ENCODE assay signal across 25 mouse cellular contexts in genomic region chr3:133523191-133523590, GRCm38 (mm10). TPM values are rescaled to one million over a fixed set of nuclear protein-coding genes. Genes with fewer than 3 reads are reported as not detected.
DNase-seq lines count a peak whose midpoint lies in the region; ATAC-seq and TF ChIP-seq lines count a peak whose summit lies in the region.
"Had no signal": no experiment of that assay in that cellular context is flagged by ENCODE, and none has a peak within 500 bp of the region (broad histone marks: within the 10 kb centered on the region; RNA-seq: fewer than 3 reads in every experiment).

No protein-coding gene starts in this region.

- H3K4me3 ChIP-seq in heart, embryonic 11.5 days (ENCODE audit: low read depth, low read length): no peak overlapping the region
- H3K4me3 ChIP-seq in E14TG2a.4 (replicated peaks; ENCODE audit: low read length) (peak overlapping the region; percentile 23; the same call in 1 of the 2 replicates), MEL (ENCODE audit: control insufficient read depth in 1 of 2, insufficient read depth in 1 of 2, low read depth in 2 of 2, low read length in 2 of 2) (no peak overlapping the region)
- no peak overlapping the region for H3K4me3 ChIP-seq in hindbrain, embryonic 11.5 days (ENCODE audit: low read depth, low read length)
- H3K4me3 ChIP-seq: embryonic facial prominence, embryonic 12.5 days; embryonic facial prominence, embryonic 15.5 days; heart, embryonic 13.5 days; hindbrain, embryonic 13.5 days; intestine, embryonic 15.5 days had no signal

- peak; percentile 81 to 90 for TF ChIP-seq EP300 in MEL (IDR thresholded peaks at IDR 0.05; ENCODE audit: low read depth in 1 of 2, low read length in 2 of 2)

- peaks cover 4% of the 10 kb centered on the region; the same call in 1 of the 2 replicates for H3K4me1 ChIP-seq in heart, embryonic 11.5 days (ENCODE audit: control insufficient read depth, insufficient read depth, low read length)
- peaks cover 94% of the 10 kb centered on the region for H3K4me1 ChIP-seq in E14TG2a.4 (replicated peaks; ENCODE audit: low read depth, low read length)
- H3K4me1 ChIP-seq in MEL (ENCODE audit: control insufficient read depth in 1 of 2, insufficient read depth in 2 of 2, low read length in 2 of 2): peaks cover 25 to 36% of the 10 kb centered on the region in 2 experiments
- no peaks in the 10 kb centered on the region for H3K4me1 ChIP-seq in hindbrain, embryonic 11.5 days (replicated peaks; ENCODE audit: control insufficient read depth, insufficient read depth, low read length)
- H3K4me1 ChIP-seq: embryonic facial prominence, embryonic 12.5 days; embryonic facial prominence, embryonic 15.5 days; hindbrain, embryonic 13.5 days; intestine, embryonic 15.5 days had no signal

- no peak for ATAC-seq in heart, embryonic 11.5 days (replicated peaks; ENCODE audit: insufficient number of reproducible peaks, low FRiP score, low TSS enrichment)
- no peak for ATAC-seq in hindbrain, embryonic 11.5 days (ENCODE audit: low FRiP score)
- ATAC-seq: forebrain, embryonic 14.5 days; forebrain, postnatal 0 days; hindbrain, embryonic 16.5 days; intestine, embryonic 15.5 days; Patski had no signal

- WGBS in heart, embryonic 11.5 days (ENCODE audit: insufficient replicate concordance): 66% methylated on average over 6 of the region's 6 CpGs
- 92% methylated on average over 6 of the region's 6 CpGs for WGBS in hindbrain, embryonic 11.5 days

- peak; percentile 1 for DNase-seq in heart, adult 11 months
- peak; percentile 58 for DNase-seq in MEL (ENCODE audit: low read depth, low spot score)
- no peak for DNase-seq in hindbrain, embryonic 11.5 days (ENCODE audit: low spot score)
- no peak for DNase-seq in B cell, adult 2 months
- DNase-seq in left cerebral cortex, adult 8-10 months (ENCODE audit: low spot score in 2 of 2): no peak
- DNase-seq: adrenal gland, postnatal 10 days; cerebellum, adult 11 months; cerebellum, adult 2 months; cerebellum, adult 9-11 months; cerebellum, postnatal 25 days; forebrain, postnatal 0 days; gastrocnemius, postnatal 25 days; heart, adult 18-20 months; heart, postnatal 14 days; kidney, adult 11 months had no signal

- TF ChIP-seq POLR2A in MEL (IDR thresholded peaks at IDR 0.05; ENCODE audit: control insufficient read depth in 1 of 2, insufficient read depth in 1 of 2, low read depth in 1 of 2, low read length in 2 of 2, poor library complexity in 1 of 2): no peak

- no peak overlapping the region for H3K4me2 ChIP-seq in heart, embryonic 11.5 days
- no peak overlapping the region for H3K4me2 ChIP-seq in hindbrain, embryonic 11.5 days (replicated peaks; ENCODE audit: low read depth, low read length)
- H3K4me2 ChIP-seq: embryonic facial prominence, embryonic 12.5 days; embryonic facial prominence, embryonic 15.5 days; heart, embryonic 13.5 days; hindbrain, embryonic 13.5 days; intestine, embryonic 15.5 days had no signal

- H3K27me3 ChIP-seq in heart, embryonic 11.5 days (ENCODE audit: control insufficient read depth, insufficient read depth, low read length): no peaks in the 10 kb centered on the region
- H3K27me3 ChIP-seq in E14TG2a.4 (ENCODE audit: insufficient read depth, low read length): no peaks in the 10 kb centered on the region
- H3K27me3 ChIP-seq in MEL (ENCODE audit: control insufficient read depth in 1 of 2, insufficient read depth in 2 of 2, low read length in 2 of 2): no peaks in the 10 kb centered on the region
- no peaks in the 10 kb centered on the region for H3K27me3 ChIP-seq in hindbrain, embryonic 11.5 days (ENCODE audit: control insufficient read depth, insufficient read depth, low read length)
- H3K27me3 ChIP-seq: embryonic facial prominence, embryonic 12.5 days; embryonic facial prominence, embryonic 15.5 days; heart, embryonic 13.5 days; hindbrain, embryonic 13.5 days; intestine, embryonic 15.5 days; Patski had no signal

- H3K9ac ChIP-seq in heart, embryonic 11.5 days (ENCODE audit: low read depth, low read length): no peak overlapping the region
- no peak overlapping the region; the same call in 1 of the 2 replicates for H3K9ac ChIP-seq in MEL (ENCODE audit: control insufficient read depth, low read depth, low read length, poor library complexity, severe bottlenecking)
- H3K9ac ChIP-seq in hindbrain, embryonic 11.5 days (ENCODE audit: low read depth, low read length): no peak overlapping the region
- H3K9ac ChIP-seq: embryonic facial prominence, embryonic 12.5 days; embryonic facial prominence, embryonic 15.5 days; forebrain, postnatal 0 days; heart, embryonic 13.5 days; hindbrain, embryonic 13.5 days; intestine, embryonic 15.5 days had no signal

- peaks cover 10% of the 10 kb centered on the region; the same call in 1 of the 2 replicates for H3K79me2 ChIP-seq in MEL (ENCODE audit: control insufficient read depth, insufficient read depth, low read length, poor library complexity)

- TF ChIP-seq RAD21 in MEL (IDR thresholded peaks at IDR 0.05; ENCODE audit: low read depth, low read length): no peak

- no peaks in the 10 kb centered on the region for H3K9me3 ChIP-seq in heart, embryonic 11.5 days (replicated peaks; ENCODE audit: control insufficient read depth, low read length)
- H3K9me3 ChIP-seq in E14TG2a.4 (ENCODE audit: low read length) (no peaks in the 10 kb centered on the region), MEL (replicated peaks; ENCODE audit: insufficient read depth, low read length) (no peaks in the 10 kb centered on the region)
- no peaks in the 10 kb centered on the region for H3K9me3 ChIP-seq in hindbrain, embryonic 11.5 days (ENCODE audit: control insufficient read depth, low read length)
- H3K9me3 ChIP-seq: embryonic facial prominence, embryonic 12.5 days; embryonic facial prominence, embryonic 15.5 days; heart, embryonic 13.5 days; hindbrain, embryonic 13.5 days; intestine, embryonic 15.5 days had no signal

- no peak for TF ChIP-seq CTCF in E14TG2a.4 (conservative IDR thresholded peaks at IDR 0.05; ENCODE audit: low read length)
- no peak for TF ChIP-seq CTCF in MEL (IDR thresholded peaks at IDR 0.05 in 2 of 3, conservative IDR thresholded peaks at IDR 0.05 in 1 of 3; ENCODE audit: control insufficient read depth in 1 of 3, insufficient read depth in 1 of 3, low read depth in 2 of 3, low read length in 3 of 3, poor library complexity in 1 of 3, severe bottlenecking in 1 of 3)

- no peak overlapping the region for H3K27ac ChIP-seq in heart, embryonic 11.5 days (ENCODE audit: low read depth, low read length)
- H3K27ac ChIP-seq in MEL (ENCODE audit: control insufficient read depth, low read depth, low read length): peak overlapping the region; percentile 56
- no peak overlapping the region for H3K27ac ChIP-seq in hindbrain, embryonic 11.5 days (ENCODE audit: low read depth, low read length)
- H3K27ac ChIP-seq: embryonic facial prominence, embryonic 12.5 days; embryonic facial prominence, embryonic 15.5 days; heart, embryonic 13.5 days; hindbrain, embryonic 13.5 days; intestine, embryonic 15.5 days had no signal

- H3K36me3 ChIP-seq in heart, embryonic 11.5 days (ENCODE audit: control insufficient read depth, insufficient read depth, low read length): no peaks in the 10 kb centered on the region
- peaks cover 45% of the 10 kb centered on the region for H3K36me3 ChIP-seq in E14TG2a.4 (ENCODE audit: insufficient read depth, low read length)
- peaks cover 7 to 58% of the 10 kb centered on the region in 2 experiments; a peak in 3 of 4 replicates for H3K36me3 ChIP-seq in MEL (ENCODE audit: control insufficient read depth in 1 of 2, insufficient read depth in 2 of 2, low read length in 2 of 2)
- no peaks in the 10 kb centered on the region for H3K36me3 ChIP-seq in hindbrain, embryonic 11.5 days (ENCODE audit: control insufficient read depth, insufficient read depth, low read length)
- H3K36me3 ChIP-seq: embryonic facial prominence, embryonic 12.5 days; embryonic facial prominence, embryonic 15.5 days; hindbrain, embryonic 13.5 days; intestine, embryonic 15.5 days had no signal

TF ChIP-seq in MEL, 35 proteins besides CTCF, POLR2A, EP300 and RAD21:
- TF ChIP-seq TCF12 (IDR thresholded peaks at IDR 0.05; ENCODE audit: low read depth, low read length) (peak; percentile 86), USF2 (IDR thresholded peaks at IDR 0.05; ENCODE audit: borderline replicate concordance in 1 of 2, insufficient read depth in 1 of 2, low read depth in 1 of 2, low read length in 2 of 2) (no peak), MYB (IDR thresholded peaks at IDR 0.05; ENCODE audit: low read depth, low read length) (0 out of 2 replicates have a peak, but pooled peaks have one; percentile 22), RCOR1 (IDR thresholded peaks at IDR 0.05; ENCODE audit: low read depth, low read length) (peak; percentile 86), ZNF384 (IDR thresholded peaks at IDR 0.05; ENCODE audit: low read depth, low read length) (peak; percentile 82), GATA1 (IDR thresholded peaks at IDR 0.05; ENCODE audit: low read depth, low read length) (peak; percentile 94), BHLHE40 (IDR thresholded peaks at IDR 0.05; ENCODE audit: borderline replicate concordance, low read depth, low read length) (peak; percentile 72; the same call in 1 of the 2 replicates), SMC3 (IDR thresholded peaks at IDR 0.05; ENCODE audit: low read depth, low read length) (no peak), ETS1 (IDR thresholded peaks at IDR 0.05; ENCODE audit: low read depth, low read length) (peak; percentile 75), TAL1 (IDR thresholded peaks at IDR 0.05; ENCODE audit: low read length) (peak; percentile 46; the same call in 1 of the 2 replicates), JUND (IDR thresholded peaks at IDR 0.05; ENCODE audit: low read depth, low read length) (no peak), SIN3A (IDR thresholded peaks at IDR 0.05; ENCODE audit: low read length) (0 out of 2 replicates have a peak, but pooled peaks have one; percentile 28), CHD2 (IDR thresholded peaks at IDR 0.05; ENCODE audit: low read length) (no peak), MAX (IDR thresholded peaks at IDR 0.05; ENCODE audit: low read length) (no peak)

RNA-seq across cellular contexts. Expression of gene Tet2, which starts 21.7 kb away (rescaled TPM):
- 14.1 and 19.4 TPM in 2 replicates for polyA plus RNA-seq in heart, embryonic 11.5 days (2014; fragmentation: Nextera tagmentation; extraction: Ambion mirVana)
- 6.8 and 9.4 TPM in 2 replicates for total RNA-seq in MEL (2012; rRNA removed)
- 100 to 1,000 TPM in 1 of 2 experiments, 10 to 100 TPM in 1; 10.9 to 101 TPM for polyA plus RNA-seq in MEL (2012; ENCODE audit: insufficient read depth in 1 of 2, insufficient read length in 2 of 2, low read depth in 1 of 2, low replicate concordance in 2 of 2, missing spikeins in 1 of 2)
- polyA plus RNA-seq in hindbrain, embryonic 11.5 days (2014; fragmentation: Nextera tagmentation; extraction: Ambion mirVana): 20.1 and 34.2 TPM in 2 replicates
- total RNA-seq in left cerebral cortex, adult 8-10 months (2022): 10 to 100 TPM; 40.4 to 51.3 (median 44.4) TPM

Comparison
In these comparisons a context has a peak if more than half of its experiments do, and no peak if none do; other contexts are left out.
1. DNase-seq: peak in heart, adult 11 months (single experiment) and MEL (single experiment); none in hindbrain, embryonic 11.5 days (single experiment), B cell, adult 2 months (0 of 2) and left cerebral cortex, adult 8-10 months (0 of 2).